Mouse (Mus musculus) stomach, postnatal 0 days (tissue): ENCODE data around the gene Tnr.

ENCODE experiments used
- CTCF ChIP-seq: IDR thresholded peaks from 2 replicates; pipeline ENCODE4 v1.5.1; 2016; ENCODE audit warnings: antibody characterized with exemption, low read depth, mild to moderate bottlenecking, moderate library complexity
- EP300 ChIP-seq: optimal IDR thresholded peaks from 2 replicates; pipeline ENCODE3; 2016; ENCODE audit warnings: antibody characterized with exemption

GRCm38 (mm10) chr1:159702038-159702437 is 178.5 kb downstream of the Tnr start:
- TF ChIP-seq CTCF (no peak), EP300 (no peak)
